Mouse (Mus musculus): ENCODE measurements around the gene Drc7.

DNA sequence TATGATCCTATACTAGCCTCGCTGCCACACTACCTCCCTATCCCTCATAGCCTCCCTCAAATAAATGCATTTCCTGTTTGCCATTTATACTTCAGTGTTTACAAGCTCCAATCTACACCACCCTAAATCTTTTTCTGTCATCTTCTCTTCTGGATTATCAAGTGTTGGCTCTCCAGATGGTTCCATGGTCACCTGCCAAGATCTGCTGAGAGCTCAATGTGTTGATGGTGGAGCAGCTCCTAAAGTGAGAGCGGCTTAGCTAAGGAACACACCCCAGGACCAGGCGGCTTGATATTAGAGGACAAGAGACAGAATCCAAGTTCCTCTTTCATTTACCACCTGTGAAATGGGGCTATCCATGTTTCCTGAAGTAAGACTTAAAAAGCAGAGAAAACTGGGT lies 23.2 kb downstream of the Drc7 start:
- no peak for TF ChIP-seq CTCF (IDR thresholded peaks at IDR 0.05; ENCODE audit: extremely low read depth, insufficient read depth, low read length)
- TF ChIP-seq POLR2A (IDR thresholded peaks at IDR 0.05; ENCODE audit: extremely low read depth, insufficient read depth, low read length): no peak
